Mouse (Mus musculus) activated CD4-positive, CD25-positive, alpha-beta regulatory T cell, adult 4 months (primary cell): ENCODE data around the gene Olfr463. TPM values are rescaled to one million over a fixed set of nuclear protein-coding genes. Genes with fewer than 3 reads are reported as not detected.
"Not testable (repeated sequence)": the region's sequence is repeated elsewhere in the genome, so short reads cannot be mapped to it uniquely, and the experiment has no call there.

Experiments used
- ATAC-seq: one replicate; pipeline ENCODE4 v1.8.0; 2017
- polyA plus RNA-seq, 2 experiments: library from polyadenylated mRNA; unstranded; fragments of 100-300 nt; shearing (Covaris generic); gene quantifications; one replicate each; pipeline ENCODE4 v1.2.1; 2017

Olfr463 gene
- polyA plus RNA-seq = not detected

DNA sequence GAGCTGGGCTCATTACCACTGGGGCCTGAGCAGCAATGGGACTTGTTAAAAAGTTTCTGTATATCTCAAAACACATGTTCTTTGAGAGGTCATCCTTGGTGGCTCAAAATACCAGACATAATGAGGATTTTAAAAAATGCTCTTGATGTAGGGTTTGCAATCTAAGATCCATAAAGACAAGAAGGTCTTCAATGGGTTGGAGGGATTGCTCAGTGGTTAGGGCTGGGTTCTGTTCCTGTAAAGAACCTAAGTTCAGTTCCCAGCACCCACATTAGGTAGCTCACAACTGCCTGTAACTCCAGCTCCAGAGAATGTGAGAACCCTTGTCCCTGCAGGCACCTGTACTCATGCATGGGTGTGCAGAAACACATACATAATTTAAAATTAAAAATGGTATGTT, at the start of gene Olfr463:
TSS of gene Olfr463 (minus strand) at position 101 of the 400 bp plus-strand sequence.
- ATAC-seq = no peak

DNA sequence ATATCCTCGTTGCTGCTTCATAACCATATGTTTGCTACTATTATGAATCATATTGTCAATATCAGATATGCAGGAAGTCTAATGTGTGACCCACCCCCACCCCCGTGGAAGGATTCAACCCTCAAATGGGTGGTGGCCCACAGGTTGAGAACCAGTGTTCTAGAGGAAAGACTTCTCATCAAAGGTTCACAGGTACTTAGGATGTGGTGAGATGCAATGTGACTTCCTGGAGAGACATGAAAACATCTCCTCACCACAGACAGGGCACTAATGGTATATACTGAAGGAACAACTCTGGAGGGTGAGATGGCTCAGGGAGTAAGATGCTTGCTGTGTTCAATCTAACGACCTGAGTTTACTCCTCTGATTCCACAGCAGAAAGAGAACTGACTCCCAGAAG, 38.3 kb upstream of the Olfr463 start:
- ATAC-seq = peak; percentile 98

DNA sequence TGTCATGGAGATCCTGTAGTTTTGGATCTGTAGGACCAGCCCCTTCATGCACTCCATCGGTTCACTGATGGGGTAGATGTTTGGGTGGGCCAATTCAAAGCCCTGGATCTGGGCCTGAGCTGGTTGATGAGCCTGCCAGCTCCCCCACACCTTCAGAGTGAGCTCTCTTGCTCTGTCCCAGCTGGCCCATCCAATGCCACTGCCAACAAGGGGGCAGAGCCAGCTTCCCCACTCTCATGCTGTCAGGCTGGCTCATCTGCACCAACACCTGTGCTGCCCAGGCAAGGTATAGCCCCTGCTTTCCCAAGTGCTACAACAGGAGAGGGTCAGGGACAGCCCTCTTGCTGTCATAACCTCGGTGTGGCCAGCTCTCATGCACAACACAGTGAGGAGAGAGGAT, 36.5 kb upstream of the Olfr463 start:
- no peak for ATAC-seq

DNA sequence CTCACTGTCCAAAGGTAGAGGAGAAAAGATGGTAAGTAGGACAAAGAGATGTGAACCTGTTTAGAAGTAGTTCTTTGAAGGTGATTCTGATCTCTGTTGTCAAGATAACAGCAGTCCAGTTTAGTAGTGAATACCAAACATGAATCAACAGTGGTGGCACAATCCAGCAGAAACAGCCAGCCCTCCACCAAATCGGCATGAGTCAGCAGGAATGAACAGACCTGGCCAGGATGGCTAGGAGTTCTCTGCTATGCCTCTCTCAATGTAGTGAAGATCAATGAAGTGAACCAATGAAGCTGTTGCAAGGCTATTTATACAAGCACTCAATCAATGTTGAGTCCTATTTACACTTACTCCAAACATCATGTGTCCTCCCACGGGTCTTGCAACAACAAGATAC, 33.2 kb upstream of the Olfr463 start:
- ATAC-seq = no peak

DNA sequence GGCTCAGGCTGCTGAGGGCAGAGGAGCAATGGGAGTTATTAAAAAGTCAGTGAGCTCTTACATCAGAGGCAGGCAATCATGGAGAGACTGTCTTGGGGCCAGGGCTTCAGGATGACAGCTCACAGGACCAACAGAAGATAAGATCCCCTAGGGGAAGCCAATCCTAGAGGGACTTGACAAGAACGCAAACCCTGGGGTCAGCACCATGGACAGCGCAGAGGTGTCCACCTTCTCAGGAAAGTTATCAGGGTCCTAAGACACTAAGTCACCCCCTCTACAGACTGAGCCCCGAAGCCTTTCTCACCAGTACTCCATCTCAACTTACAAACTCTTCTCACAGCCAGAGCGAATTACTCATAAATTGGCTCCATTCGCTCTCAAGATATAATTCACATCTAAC, 23.8 kb upstream of the Olfr463 start, which contains the start of gene Olfr464:
TSS of gene Olfr464 (minus strand) at position 2 of the 400 bp plus-strand sequence.
- no peak for ATAC-seq

DNA sequence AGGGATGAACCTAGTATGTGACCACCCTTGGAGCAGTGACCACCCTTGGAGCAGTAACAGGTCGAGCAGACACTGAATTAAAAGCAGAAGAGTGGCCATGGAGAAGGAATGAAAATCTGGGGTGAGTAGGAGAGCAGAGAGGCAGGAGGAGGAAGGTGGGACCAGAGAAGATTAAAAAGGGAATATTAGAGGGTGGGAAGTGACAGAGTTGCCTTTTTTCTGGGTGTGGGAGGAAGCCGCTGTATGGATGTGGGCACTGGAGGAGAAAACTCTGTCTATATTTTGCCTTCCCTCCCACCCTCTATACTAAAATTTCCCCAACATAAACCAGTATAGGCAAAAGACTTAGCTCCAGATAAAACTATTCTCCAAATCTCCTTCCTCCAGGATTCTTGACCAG, 23.1 kb upstream of the Olfr463 start:
- ATAC-seq = no peak

DNA sequence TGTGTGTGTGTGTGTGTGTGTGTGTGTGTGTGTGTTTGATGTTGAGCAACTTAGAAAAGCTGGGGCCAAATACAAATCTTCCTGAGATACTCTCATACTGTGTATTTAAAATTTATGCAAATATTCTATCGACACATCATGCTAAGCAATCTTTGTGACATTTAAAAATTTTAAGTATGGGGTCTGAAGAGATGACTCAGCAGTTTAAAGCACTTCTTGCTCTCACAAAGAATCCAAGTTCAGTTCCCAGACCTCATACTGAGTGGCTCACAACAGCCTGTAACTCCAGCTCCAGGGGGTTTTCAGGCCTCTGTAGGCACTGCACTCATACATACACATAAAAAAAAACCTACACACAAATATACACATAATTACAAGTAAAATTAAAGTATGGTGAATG, 18.8 kb upstream of the Olfr463 start:
- ATAC-seq = no peak

DNA sequence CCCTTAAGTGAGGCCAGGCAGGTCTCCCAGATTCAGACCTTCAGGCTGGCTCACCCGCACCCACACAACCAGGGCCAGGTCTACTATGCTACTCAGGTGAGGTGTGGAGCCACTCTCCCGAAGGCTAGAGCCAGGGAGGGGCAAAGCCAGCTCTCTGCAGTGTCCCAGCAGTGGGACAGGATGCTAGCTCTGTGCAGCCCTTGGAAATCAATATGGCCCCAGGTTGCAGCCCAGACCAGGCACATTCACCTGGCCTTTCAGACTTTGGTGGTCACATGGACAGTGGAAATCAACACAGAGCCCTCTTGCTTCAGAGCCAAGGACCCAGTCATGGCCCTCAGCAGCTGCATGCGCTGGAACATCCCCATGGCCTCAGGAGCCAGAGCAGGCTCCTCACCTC, 7.1 kb upstream of the Olfr463 start:
- ATAC-seq = no peak

DNA sequence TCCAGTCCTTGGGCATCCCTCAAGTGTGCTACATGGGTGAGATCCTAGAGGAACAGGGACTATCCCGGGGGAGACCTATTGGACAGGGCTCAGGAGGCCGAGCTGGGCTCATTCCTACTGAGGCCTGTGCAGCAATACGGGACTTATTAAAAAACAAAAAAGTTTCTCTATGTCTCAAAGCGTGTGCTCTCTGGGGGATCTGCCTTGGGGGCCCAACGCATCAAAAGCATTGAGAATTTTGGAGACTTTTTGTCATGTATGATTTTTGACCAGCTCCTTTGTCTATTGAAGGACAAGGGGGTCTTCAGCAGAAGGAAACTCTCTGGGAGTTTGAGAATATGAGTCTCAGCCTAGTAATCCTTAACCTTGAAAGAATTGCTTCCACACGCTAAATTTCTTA, 5.0 kb downstream of the Olfr463 start, which contains the start of gene Olfr462:
TSS of gene Olfr462 (minus strand) at position 101 of the 400 bp plus-strand sequence.
- ATAC-seq = no peak

DNA sequence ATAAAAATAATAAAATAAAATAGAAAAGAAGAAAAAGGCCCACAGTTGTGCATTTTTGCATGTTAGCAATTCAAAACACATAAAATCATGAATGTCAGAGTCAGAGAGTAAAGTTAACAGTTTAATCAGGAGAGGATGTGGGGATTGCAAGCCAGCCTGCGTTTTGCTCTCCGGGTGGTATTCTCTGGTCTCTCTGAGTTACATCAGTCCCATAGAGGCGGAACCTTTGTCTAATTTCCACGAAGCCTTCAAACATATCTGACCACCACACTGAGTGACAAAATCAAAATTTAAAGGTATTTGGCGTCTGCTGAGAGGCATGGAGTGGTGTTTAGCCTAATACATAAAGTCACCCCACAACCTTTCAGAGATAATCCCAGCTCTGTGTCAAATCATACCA, 12.3 kb downstream of the Olfr463 start:
- ATAC-seq = no peak

DNA sequence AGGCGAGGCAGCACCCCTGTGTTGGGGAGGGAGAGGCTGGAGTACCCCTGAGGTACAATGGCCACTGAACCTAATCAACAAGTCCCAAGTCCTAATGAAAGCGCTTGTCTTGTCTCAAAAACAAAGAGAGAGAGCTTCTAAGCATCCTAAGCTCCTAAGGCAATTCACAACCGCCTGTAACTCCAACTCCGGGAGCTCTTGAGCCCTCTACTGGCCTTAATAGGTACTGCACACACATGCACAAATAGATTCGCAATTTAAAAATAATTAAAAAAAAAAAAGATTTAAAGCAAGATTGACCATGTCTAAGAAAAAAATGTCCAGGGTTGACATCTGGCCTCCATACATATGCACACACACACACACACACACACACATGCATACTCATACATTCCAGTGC, 13.7 kb downstream of the Olfr463 start:
- ATAC-seq = no peak

DNA sequence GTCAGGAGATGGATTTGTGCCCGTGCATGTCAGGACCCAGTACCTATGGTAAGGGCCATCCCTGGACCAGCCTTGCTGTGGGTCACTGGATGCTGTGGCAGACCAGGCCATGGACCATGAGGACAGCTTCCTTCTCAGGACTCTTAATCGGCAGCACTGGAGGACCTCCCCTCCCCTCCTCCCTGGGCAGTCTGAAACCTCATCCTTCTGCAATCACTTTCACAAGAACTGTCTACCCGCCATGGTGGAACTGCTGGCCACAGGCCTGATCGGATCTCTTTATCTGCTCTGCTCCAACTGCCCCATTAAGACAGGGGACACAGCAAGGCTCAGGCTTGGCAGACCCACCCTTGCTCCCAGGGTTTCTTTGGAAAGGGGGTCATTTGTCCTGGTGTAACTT, 15.5 kb downstream of the Olfr463 start:
- ATAC-seq = no peak

DNA sequence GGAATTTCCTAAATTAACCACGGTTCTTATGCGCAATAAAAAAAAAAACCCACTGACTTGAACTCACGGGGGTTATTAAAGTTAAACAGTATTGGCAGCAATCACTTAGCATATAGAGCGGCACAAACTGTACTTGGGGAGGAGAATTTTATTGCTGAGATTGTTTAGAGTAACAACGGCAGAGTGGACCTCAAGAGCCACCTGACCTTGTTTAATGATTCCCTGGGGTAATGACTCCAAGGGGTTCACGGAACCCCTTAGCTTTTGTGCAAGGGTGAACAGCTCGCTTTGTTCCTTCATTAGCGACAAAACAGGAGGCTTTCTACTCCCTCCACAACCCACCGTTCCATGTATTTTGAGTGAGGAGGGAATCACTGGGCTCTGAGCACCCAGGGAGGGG, 17.4 kb downstream of the Olfr463 start:
- ATAC-seq = no peak

DNA sequence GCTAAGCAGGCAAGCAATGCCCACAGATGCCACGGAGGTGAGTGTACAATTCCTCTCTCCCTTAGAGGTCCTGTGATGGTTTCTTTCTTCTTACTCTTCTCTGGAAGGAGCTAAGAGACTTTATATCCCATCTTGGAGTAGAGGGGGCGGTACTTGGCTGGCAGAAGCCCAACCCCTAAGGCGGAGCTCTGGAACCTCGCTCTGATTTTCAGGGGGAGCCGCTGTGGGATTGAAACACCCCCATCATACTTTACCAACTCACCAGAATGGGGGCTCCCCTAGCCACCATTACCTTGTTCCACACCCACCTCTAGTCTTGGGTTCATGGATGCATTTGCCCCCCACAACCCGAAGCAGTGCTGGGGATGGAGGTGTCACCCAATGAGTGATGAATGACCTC, 21.8 kb downstream of the Olfr463 start, which contains the start of gene Epx:
TSS of gene Epx (minus strand) at position 101 of the 400 bp plus-strand sequence.
- ATAC-seq = no peak

DNA sequence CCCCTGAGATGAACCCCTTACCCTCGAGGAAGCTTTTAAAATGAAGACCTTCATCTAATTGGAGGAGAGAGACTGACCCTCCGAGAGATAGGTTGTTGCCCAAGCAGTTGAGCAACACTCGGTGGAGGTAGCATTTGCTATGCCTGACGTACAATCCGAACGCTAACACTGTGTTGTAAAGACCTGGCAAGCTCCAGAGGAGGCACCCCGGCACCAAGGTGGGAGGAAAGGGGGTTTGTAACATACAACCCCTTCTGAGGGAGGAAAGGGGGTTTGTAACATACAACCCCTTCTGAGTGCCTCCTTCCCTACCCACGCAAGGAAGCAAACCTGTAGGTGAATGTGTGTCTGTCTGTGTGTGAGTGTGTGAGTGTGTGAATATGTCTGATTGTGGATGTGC, 25.4 kb downstream of the Olfr463 start:
- ATAC-seq = no peak

DNA sequence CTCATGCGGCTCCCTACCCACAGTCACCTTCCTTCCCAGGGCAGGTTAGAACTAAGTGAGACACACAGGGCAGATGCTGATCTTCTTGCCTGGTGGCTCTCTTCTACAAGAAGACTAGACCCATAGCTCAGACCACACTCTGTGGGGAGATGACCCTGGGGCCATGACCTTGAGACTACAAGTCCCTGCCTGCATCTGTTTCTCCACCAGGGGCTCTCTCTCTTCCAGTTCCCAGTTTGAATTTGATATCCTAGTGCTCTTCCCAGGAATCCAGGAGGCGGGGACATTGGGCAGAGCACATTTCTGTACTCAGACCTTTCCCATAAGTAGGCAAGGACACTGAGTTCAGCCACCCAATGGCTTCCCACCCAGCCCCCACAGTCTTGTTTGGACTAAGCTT, 27.1 kb downstream of the Olfr463 start:
- no peak for ATAC-seq

DNA sequence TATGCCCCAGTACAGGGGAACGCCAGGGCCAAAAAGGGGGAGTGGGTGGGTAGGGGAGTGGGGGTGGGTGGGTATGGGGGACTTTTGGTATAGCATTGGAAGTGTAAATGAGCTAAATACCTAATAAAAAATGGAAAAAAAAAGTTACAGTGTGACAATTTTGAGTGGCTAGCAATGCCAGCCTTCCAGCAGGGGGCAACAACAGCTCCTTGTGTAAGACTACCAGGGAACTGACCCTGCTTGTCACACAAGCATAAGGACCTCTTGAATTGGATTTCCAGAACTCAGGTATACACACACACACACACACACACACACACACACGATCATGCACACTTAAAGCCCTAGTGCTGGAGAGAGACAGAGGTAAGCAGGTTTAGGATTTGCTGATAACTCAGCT, 30.3 kb downstream of the Olfr463 start:
- not testable (repeated sequence) for ATAC-seq

DNA sequence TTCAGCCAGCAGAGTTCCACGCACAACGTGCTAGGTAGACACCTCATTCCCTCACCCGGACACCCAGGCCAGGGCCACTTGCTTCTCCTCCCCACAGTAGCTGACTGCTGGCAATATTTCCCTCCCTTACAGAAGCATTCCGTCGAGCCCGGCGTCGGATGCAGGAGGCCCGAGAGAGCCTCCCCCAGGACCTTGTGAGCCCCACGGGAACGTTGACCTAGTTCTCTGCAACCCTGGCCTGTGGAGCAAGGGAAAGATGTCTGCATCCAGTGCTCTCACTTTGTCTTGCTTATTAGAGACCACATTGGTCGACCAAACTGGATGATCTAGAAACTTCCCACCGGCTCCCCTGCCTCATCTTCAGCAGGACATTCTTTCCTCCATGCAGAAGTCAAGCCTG, 34.4 kb downstream of the Olfr463 start:
- no peak for ATAC-seq

DNA sequence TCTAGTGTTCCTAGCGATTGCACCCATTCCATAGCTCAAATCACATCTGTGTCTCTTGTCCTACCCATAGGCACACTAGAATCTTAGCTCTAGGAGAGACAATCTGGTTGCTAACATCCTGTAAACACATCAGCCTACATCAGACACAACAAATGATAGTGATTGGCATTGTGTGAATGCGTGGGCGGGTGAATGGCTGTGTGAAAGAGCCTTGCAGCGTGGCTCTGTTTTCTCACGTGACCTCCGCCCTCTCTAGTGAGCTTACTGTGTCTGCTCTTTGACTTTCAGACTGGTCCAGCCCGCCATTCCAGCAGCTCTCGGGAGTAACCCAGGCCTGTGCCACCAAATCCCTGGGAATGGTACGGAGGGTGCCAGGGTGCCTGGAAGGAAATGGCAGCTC, 36.8 kb downstream of the Olfr463 start:
- no peak for ATAC-seq

DNA sequence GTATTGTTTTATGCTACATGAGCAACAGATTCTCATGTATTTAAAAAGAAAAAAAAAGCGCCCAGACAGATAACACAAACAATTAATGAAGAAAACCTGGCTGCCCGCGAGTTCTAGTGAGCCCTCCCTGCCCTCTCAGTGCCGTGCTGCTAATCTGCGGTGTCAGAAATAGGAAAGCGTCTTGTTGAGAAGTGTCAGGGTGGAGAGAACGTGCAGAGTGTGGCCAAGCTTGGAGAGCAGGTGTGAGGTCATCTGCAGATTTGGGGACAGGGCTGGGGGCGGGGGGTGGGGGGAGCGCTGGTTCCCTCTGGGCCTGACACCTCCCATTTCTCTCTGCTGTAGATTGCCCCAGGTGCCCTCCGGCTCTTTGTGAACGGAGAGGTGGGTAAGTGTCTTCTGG, 37.9 kb downstream of the Olfr463 start:
- no peak for ATAC-seq

DNA sequence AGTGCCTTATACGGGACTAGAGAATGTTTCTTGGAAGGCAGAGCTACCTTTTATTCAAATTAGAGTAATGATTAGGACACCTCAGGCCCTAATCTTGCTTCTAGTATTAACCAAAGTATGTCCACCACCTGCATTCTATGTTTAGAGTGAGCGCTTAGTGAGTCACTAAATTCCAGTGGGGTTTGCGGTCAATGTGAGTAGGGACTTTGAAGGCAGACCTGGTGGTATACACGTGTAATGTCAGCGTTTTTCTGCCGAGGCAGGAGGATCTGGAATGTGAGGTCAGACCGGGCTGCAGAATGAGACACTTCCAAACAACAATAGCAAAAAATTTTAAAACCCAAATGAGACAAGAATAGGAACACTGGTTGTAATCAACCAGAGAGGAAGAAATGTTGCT, 42.6 kb downstream of the Olfr463 start:
- no peak for ATAC-seq

DNA sequence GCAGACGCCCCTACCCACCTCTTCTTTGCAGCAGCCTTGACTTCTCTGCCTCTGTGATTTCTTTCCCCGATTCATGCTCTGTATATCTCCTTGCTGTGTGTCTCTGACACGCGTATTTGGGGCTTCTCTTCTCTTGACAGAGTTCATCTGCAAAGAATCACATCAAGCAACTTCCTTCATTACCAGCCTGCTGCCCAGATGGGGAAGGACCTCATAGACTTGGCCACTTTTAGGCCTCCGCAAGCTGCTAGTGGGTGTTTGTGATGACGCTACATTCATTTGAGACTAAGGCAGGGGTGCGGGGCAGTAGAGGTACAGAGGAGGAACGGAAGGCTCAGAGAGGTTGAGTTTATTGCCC, 43.6 kb downstream of the Olfr463 start:
- no peak for ATAC-seq

DNA sequence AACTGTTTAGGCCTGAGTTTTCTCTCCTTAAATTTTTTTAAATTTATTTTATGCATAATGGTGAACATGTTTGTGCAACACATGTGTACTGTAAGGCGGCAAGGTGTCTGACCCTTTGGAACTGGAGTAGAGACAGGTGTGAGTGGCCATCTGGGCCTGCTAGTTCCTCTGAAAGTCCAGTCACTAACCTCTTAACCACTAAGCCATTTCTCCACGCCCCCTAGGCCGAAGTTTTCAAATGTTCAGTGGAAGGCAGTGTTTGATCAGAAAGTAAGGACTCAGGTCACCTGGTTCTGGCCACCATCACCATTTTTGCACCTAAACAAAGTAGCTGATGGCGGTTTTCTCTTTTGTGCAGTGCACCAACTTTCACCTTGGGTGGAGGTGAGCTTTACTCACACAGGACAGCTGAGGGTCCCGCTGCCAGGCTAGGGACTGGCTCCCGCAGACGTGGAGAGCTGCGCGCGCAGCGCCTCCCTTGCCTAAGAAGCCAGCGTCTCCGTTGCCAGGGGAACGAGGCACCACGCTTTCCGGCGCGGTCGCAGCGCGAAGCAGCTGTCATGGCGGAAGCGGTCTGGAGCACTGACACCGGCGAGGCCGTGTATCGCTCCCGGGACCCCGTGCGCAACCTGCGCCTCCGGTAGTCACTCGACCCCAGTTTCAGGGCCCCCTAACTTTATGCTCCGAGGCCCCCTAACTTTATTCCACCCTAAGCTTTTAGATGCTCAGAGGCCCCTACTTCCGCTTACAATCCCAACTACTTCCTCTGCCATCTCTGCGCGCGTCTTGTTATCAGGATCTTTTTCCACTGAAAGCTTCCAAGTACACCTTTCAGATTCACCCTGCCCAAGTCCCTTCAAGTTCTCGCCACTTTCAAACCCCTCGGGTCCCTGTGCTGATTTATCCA, 44.2 kb downstream of the Olfr463 start, which contains the start of gene Mks1:
TSS of gene Mks1 (plus strand) at position 526 of the 907 bp plus-strand sequence.
- ATAC-seq = peak; percentile 94

DNA sequence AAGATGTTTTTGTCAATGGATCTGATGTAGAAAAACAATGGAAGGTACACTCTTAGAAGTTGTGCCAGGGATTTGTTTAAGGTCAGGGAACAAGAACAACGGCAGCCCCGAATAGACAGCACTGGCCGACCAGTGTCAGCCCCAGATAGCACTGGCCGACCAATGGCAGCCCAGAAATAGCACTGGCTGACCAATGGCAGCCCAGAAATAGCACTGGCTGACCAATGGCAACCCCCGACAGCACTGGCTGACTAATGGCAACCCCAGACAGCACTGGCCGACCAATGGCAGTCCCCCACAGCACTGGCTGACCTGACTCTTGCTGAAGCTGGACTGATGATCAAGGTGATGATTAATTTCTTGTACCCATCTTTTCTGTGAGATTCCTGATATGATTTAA, 49.3 kb downstream of the Olfr463 start:
- no peak for ATAC-seq
